Mouse (Mus musculus) lung, postnatal 4 days (tissue): ENCODE data around the gene Gm16223.

Experiments
- DNase-seq, 2 experiments: peaks; one replicate each; pipeline ENCODE4 v3.0.0; 2021

Gene Gm16223

DNA sequence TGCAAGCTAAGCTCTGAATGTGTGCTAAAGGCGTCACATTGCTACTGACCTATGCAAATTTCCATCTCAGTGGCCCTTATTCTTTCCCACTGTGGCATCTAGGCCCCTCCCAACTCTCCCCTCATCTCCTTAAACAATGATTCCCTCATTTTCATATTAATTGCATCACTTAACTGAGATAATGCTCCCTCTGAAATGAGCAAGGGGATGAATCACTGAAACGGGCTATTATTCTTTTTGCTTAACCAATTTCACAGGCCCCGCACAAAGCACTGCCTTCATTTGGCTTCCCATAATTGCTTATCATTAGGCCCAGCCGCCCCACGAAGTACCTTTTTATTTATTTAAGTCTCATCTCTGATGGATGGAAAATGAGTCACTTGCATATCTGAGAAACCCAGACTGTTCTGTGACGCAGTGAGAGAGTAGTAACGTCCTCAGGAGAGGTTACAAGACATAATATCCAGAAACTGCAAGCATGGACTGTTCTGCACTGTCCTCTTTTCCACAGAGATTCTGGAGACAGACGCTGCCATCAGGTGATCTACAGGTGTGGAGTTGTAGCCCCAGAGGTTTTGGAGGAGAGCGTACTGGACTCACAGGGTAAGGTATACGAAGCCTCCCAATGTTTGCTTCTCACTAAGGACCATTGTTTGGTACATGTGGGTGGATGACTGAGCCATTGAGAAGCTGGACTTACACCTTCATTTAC, at the start of gene Gm16223:
Gene Gm16223 (plus strand): TSS at position 485 of the 712 bp plus-strand sequence.
- DNase-seq: no peak

DNA sequence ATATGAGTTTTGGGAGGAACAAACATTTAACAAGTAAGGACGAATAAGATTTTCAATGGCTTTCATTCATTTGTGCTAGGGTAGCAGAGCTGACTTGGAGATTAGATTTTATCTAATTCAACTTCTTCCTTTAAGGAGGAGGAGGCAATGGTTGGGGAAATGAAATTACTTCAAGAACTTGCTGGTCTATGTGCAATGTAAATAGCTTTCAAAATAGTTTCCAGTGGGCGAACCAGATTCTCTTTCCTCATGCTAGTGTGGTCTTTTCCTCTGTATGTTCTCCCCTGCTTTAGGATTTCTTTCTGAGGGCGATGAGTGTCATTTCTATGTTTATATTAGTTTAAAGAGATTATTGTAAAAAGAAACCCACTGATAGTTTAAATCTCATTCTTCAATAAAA, 45.7 kb upstream of the Gm16223 start:
- DNase-seq: no peak

DNA sequence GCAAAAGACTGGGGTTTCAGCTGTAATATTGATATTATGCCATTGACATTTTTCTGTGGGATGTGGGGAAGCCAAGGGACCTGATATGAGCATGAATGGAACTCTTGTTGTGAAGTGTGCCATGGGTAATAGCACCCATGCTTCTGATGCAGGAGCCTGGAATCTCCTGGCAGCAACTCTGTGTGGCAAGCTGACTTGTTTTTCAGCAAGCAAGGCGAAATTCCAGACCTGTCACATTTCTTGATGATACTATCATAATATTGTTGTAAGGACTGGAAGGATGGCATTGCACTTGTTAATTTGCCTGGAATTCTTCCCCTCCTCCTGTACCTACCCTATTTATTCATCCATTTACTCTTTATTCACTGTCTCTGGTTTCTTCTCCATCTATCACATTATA, 44.2 kb upstream of the Gm16223 start:
- DNase-seq: no peak

DNA sequence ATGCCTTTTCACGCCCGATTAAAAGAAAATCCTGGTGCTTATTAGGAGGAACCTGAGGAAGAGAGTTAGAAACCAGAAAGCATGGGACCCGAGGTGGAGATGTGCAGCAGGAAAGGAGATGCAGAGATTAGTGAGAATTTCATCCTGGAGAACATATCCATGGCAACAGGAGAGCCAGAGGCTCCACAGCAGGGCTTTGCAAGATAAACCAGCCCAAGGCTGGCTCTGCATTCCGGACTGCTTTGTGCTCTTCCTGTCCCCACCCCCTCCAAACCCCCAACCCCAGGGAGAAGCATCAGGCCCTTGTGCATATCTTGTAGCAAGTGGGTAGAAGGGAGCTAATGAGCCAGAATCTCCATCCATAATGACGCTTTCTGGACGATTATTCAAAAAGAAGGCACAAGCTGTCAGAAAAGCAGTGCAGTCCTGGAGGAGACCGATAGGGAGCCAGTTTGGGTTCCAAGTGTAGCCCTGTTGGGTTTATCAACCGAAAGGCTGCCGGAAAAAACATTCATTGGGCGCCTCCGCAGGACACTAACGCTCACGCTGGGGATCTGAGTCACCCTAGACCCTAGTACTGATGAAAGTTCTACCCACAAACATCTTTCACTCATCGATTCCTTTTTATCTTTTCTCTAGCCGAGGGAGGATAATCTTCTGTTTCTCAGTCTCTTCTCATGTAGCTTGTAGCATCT, 31.2 kb upstream of the Gm16223 start:
- no peak for DNase-seq

DNA sequence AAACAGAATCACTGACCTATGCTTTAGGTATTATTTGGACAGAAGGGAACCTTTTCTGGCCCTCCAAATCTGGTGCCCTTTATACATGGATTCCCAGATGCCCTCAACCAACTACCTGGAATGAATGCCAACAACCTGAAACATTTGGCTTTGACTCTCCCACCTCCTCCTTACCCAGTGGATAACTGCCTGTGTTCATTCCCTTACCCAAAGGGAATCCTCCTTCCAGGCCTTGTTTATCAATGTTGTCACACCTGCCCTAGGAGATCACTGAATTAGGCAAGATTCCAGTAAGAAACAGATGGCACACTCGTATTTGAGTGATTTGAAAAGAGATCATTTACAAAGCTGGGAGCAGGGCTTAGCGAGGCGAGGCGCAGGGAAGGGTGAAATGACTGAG, 13.1 kb upstream of the Gm16223 start:
- no peak for DNase-seq

DNA sequence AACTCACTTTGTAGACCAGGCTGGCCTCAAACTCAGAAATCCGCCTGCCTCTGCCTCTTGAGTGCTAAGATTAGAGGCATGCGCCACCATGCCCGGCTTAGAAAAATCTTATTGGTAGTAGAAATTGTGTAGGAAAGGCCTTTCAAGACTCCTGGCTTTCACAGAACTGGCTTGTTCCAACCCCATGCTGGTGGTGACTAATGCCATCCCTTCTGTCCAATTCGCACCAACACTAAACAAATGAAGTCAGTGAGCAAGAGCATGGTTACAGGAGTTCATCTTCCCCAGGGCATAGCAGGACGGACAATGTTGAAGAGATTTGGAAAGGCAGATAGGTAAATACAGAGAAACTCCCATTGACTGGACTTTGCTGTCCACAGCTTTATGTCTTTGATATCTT, 12.6 kb upstream of the Gm16223 start:
- DNase-seq: no peak

DNA sequence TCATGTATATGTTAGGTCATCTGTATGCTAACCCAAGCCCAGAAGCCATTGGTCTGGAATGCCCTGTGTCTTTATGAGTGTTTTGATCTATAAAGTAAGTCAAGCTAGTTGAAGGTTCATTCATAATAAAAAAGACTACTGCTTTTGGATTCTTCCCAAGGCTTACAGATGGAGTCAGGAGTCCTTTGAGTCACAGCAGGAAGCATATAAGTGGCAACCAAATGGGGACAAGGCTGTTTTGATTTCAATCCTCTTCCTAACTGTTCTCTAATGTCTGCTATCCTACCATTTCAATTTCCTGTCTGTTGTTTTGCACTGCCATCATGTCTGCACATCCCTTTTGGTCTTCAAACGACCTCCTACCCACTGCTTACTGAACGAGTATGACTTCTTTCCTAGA, 2.7 kb upstream of the Gm16223 start:
- no peak for DNase-seq

DNA sequence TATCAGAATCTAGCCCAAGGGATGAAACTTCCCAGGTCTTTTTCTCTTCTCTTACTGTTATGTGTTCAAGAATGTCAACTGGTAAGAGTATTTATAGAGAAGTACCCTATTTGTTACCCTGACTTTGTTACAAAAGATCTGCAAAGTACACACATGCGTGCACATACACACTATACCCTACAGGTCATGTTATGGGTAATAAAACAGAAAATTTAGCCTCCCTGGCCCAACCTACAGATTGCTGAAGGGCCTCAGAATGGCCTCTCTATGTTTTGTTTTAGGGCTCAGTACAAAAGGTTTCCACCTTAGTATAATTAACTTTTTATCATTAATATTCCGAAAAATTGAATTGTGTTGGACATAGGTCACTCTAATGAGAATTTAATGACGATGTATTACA, 685 bp upstream of the Gm16223 start:
- DNase-seq: no peak

DNA sequence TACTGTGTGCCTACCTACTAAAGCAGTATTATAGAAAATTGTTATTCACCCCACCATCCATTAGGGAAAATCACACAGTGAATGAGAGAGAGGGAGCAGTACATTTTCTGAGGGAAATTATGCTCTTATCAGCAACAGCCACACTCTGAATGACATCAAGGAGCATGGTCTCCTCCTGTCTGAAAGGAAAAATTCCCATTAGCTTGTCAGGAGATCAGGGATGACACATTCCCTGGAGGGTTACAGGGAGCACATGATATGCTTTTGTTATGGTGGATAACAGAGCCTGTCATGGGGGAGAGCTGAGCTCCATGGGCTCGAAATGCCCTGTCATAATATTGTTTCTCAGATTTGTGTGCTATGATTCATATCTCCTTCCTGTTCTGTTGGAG, 424 bp downstream of the Gm16223 start:
- no peak for DNase-seq

DNA sequence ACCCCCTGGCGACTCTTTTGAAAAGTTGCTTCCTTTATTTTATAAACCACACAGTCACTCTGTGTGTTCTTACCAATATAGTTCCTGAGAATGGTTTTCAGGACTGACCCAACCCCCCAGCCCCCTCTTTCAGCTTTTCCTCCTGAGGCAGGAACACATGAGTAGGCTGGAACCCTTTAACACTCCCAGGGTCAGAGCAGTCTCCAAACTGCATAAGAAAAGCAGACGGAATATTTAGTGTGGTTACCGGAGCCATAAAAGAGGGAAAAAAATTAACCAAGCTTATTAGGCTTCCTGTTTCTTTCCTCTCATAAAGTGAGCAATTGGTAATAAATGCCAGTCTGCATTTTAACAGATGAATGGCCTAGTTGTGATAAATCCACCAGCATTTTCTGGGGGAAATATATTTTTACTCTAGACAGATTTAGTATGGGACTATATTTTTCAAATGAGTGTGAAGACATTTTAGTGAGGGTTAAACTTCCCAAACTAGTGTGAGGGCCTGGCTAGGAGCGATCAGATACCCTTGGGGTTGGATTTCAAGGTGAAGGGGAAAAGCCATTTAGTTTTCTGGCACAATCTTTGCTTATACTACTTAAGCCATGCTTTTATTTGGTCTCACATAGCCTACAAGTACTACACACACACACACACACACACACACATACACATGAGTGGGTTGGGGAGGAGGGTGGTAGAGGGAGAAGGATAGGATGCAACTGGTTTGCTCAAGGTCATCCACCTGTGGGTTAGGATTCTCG, 49.0 kb downstream of the Gm16223 start:
- no peak for DNase-seq

DNA sequence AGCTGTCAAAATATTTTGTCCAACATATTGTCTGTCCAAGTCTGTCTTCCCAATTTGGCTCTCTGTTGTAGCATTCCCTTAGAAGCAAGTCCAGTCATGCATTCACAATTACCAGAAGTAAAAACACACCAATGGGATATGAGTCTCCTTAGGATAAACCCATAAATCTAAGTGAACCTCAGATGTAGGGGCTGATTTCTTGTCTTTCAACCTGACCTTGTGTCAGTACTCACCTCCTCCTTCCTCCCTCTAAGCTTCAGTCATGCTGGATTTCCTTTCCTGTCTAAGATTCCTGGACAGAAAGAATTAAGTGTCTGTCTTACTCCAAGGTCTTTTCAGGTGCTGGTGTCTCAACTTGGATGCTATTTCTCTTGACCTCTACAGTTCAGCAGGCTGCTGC, 57.8 kb downstream of the Gm16223 start:
- no peak for DNase-seq

DNA sequence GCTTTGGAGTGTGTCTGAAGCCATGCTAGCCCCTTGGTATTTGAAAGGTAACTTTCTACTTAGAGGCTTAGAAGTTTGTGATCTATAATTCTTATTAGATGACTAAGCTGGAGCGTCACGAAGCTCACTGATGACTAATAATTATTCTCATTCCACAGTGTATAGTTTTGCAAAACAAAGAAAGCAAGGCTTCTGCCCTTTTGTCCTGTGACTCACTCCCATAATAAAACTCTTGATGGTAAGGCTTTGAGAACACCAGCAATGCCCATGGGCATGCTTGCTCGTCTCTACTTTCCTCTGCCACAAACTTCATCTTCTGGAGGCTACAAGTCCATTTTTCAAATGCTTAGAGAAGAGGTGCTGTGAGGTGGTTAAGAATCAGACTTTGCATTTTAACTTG, 87.9 kb downstream of the Gm16223 start:
- no peak for DNase-seq

DNA sequence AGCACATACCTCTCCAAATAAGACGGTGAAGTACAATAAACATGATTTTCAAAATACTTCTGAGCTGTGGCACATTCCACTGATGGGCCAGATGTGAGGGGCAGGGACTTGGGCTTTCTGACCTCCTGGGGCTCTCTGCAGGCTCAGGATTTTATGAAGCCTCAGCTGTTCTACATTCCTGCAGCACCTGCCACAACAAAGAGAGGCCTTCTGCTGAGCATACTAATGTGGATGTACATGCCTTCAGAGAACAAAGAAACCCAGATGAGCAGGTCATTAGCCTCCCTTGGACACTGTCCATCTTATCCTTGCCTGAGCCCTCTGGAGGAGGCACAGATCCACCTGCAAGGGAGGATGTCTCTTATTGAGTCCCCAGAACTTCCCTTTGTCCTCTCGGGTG, 97.0 kb downstream of the Gm16223 start:
- no peak for DNase-seq

DNA sequence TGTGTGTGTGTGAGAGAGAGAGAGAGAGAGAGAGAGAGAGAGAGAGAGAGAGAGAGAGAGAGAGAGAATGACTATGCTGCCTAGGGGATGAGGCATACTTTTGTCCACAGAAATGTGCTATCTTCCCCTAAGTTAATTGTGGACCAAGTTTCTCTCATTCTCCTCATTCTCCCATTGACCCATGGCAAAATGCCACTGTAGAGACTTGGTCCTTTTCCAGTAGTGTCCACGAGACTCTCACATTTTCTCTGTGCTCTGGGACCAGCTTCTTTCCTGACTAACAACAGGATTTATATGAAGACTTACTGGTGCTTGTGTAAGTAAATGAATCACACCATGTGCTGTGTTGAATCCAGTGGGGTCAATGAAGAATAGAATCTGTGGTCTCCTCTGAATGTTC, 98.6 kb downstream of the Gm16223 start:
- DNase-seq: no peak

DNA sequence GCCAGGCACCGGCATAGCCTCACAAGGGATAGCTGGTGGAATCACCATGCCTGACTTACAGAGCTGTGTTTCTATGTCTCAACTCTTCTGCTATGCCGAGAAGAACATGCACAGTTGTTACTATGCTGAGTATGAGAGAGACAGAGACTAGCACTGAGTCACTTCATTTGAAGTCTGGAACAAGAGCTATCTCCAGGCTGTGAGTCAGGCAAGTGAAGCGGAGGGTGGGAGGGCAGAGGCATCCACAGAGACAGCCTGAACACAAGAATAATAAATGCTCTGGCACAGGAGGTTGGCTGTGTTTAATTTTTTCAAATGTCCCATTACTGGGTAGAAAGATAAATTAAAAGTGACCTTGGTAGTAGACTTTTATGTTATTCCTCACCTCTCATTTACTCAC, 100.3 kb downstream of the Gm16223 start:
- no peak for DNase-seq

DNA sequence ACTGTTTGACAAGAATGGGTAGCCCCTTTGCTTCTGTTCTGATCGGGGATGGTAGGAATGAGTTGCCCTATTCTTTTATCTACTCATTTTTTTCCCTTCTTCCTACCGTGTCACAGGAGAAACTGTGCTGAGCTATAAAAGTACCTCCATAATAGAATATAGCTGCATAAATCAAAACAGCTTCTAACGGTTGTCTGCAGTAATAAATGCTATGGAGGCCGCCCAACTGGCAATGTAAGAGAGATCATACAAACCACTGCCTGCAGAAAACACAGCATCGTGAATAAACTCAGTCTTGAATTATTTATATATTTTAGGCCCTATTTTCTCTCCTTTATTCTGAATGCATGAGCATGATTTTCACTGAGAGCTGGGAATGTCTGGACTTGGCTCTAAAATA, 101.0 kb downstream of the Gm16223 start:
- DNase-seq: no peak

DNA sequence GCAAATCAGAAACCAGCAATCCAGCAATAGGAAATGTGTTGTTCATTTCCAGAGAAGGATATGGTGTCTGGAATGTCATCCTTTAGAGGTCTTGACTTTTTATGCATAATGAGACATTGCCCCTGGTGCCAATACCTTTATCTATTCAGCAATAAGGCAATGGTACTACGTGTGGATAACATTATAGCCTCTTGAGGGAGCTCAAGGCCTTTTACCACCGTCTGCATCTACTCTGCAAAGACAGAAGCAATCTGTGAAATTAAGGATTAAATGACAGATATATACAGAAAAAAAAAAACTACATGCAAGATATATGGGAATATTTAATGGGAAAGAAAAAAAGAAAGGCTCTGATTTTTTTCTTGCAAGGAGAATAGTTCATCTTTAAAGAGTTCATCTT, 106.3 kb downstream of the Gm16223 start:
- DNase-seq: no peak

DNA sequence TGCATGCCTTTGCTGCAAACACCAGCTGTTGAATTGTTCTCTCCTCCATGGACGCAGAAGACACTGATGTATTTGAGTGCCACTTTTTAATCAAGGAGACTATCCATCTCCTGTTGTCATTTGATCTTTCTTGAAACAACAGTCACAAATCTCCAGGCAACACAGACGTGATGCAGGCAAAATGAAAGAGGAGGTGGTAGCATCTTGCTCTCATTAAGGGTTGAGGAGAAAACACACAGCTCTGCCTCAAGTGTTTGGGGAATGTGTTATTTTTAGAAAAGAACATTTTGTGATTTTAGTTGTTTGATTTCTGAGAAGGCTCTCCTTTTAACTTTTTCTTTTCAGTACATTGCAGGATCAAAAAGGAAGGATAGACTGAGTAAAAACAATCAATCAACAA, 107.7 kb downstream of the Gm16223 start:
- no peak for DNase-seq

DNA sequence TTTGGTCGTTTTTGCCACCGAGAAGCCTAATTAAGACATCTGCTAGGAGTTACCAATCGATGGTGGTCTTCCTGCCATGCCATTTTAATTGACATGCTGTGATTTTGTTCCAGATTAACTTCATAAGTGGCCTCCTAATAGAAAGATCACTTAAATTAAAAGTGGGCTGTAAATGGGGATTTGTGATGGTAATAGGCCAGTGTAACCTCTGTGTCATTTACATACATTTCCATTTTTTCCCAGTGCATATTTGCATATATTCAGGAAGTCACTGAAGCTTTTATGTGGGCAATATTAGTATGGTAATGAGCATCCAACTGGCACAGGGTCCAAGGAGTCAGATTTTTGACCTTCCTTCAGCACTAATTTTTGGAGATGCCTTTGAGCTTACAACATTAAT, 130.7 kb downstream of the Gm16223 start:
- no peak for DNase-seq

DNA sequence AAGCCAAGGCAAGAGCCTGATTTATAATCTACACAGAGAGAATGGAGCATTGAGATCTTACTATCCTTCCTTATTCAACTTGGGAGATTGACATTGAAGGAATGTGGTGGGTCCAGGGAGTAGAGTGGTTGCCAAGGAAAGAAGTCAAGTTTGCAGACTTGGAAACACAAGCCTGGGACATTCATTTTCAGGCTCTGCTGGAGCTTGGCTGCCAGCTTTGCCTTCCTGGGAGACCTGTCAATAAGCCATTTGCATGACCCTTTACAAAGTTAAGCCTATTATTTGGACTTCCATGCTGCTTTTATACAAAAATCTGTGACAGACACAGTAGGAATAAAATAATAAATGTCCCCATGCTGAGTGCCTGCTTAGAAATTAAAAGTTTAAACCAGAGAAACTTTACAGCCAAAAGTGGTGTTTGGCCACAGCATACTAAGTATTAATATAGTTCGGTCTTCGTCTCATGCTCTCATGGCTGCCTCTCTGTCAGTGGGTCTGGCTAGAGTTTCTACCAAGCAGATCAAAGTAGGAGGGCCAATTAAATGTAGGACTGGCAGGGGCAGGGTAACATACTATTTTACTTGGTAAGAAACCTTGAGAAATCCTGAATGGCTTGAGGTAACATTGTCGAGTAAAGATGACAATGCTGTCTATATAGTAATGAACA, 139.8 kb downstream of the Gm16223 start:
- no peak for DNase-seq

DNA sequence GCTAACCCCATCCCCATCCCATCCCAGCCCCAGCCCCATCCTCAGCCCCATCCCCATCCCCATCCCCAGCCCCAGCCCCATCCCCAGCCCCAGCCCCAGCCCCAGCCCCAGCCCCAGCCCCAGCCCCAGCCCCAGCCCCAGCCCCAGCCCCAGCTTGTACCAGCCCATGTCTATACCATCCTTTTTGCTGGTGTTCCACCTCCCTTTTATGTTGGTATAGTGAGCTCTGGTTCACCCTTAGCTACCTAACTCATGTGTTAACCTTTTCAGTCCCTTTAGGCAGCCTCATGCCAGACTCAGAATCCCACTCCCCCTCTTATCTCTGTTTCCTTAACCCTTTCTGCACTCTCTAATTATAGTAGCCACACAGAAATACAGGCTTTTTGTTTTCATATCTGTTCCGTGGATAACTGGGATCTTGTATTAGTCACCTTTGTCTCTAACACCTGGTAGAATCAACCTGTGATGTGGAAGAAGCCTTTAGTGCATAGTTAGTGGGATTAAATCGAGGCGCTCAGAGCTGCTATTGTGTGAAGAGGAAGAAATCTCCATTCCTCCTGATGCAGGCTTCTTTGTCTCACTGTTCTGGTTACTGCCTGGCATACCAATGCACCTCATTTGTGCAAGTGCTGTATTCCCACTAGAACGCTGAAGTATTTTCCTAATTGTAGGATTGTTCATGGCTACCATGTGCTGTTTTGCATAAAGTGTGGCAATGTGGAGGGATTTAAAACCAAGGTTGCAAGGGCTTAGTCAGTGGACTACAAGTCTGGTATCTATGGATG, 144.0 kb downstream of the Gm16223 start:
- no peak for DNase-seq

DNA sequence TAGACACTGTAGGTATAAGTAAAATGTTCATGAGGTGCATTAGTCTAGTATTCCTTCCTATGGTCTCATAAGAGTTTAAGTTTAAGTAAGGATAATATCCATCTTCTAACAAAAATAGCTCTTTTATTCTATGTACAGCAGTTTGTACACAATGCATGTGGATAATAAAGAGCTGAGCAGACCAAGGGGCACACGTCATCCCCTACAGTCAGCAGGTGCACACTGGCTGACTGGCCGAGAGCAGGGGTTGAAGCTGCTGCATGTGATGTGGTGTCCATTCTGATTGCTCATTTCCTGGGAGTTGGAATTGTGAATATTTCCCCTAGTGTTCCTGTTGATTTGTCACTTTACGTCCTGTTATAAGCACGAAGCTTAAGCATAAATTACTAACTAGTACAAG, 144.6 kb downstream of the Gm16223 start:
- DNase-seq: no peak

DNA sequence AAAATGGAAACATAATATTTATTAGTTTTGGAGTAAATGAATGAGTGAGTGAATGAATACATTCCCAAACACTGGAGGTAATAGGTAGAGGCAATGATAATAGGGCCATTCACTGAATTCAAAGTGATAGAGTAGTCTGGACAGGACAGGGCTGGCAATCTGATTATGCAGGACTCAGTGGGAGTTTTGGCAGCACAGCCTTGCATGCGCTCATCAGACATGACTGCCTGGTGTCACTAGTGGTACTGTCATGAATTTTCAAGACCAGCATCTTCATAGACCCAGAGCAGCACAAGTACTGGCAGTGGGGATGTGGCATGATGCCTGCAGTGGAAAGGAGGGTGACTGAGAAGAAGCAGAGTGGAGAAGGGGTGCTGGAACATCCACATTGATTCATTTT, 157.1 kb downstream of the Gm16223 start:
- DNase-seq: no peak
